Mouse (Mus musculus) kidney, embryonic 14.5 days (tissue): Measurements from ENCODE around the gene Pramel6. TPM values are rescaled to one million over a fixed set of nuclear protein-coding genes. Genes with fewer than 3 reads are reported as not detected.
"Not testable (repeated sequence)": the region's sequence is repeated elsewhere in the genome, so short reads cannot be mapped to it uniquely, and the experiment has no call there.

Source experiments
- ATAC-seq: fragments of 200-750 bp; cut with Nextera tagmentation; 2 replicates; pipeline ENCODE4 v1.8.0; 2017; ENCODE audit warnings: moderate number of reproducible peaks, mild to moderate bottlenecking, moderate TSS enrichment, moderate library complexity; ENCODE audit not compliant: low FRiP score, low TSS enrichment
- H3K27ac ChIP-seq: fragments of 300-500 bp; sonication (generic); 2 replicates; pipeline ENCODE4 v1.5.1; 2014; ENCODE audit warnings: low read depth, mild to moderate bottlenecking, low read length, moderate library complexity, mixed read lengths
- H3K27me3 ChIP-seq: fragments of 300-500 bp; sonication (generic); 2 replicates; pipeline ENCODE4 v1.6.1; 2014; ENCODE audit warnings: mild to moderate bottlenecking, low read length; ENCODE audit not compliant: control insufficient read depth, insufficient read depth
- H3K36me3 ChIP-seq: fragments of 300-500 bp; sonication (generic); 2 replicates; pipeline ENCODE4 v1.6.1; 2014; ENCODE audit warnings: low read length, mixed read lengths; ENCODE audit not compliant: control insufficient read depth, insufficient read depth
- H3K4me1 ChIP-seq: fragments of 300-500 bp; sonication (generic); 2 replicates; pipeline ENCODE4 v1.6.1; 2014; ENCODE audit warnings: low read length, mixed read lengths; ENCODE audit not compliant: control insufficient read depth, insufficient read depth
- H3K4me2 ChIP-seq: fragments of 300-500 bp; sonication (generic); replicated peaks from 2 replicates; pipeline ENCODE4 v1.6.1; 2014; ENCODE audit warnings: low read depth, mild to moderate bottlenecking, low read length
- H3K4me3 ChIP-seq: fragments of 300-500 bp; sonication (generic); 2 replicates; pipeline ENCODE4 v1.5.1; 2014; ENCODE audit warnings: mild to moderate bottlenecking, low read length
- H3K9ac ChIP-seq: fragments of 300-500 bp; sonication (generic); 2 replicates; pipeline ENCODE4 v1.6.1; 2014; ENCODE audit warnings: low read depth, mild to moderate bottlenecking, low read length, moderate library complexity
- H3K9me3 ChIP-seq: fragments of 300-500 bp; sonication (generic); 2 replicates; pipeline ENCODE4 v1.6.1; 2016; ENCODE audit warnings: low read length; ENCODE audit not compliant: control insufficient read depth
- WGBS: fragments of 180-500 bp; shearing (Covaris S2); extraction: QIAGEN DNeasy Blood & Tissue Kit; methylation state at CpG from one replicate; pipeline ENCODE4 v1.1.7; 2014; 5-methylcytosine and 5-hydroxymethylcytosine counted together
- polyA plus RNA-seq: library from polyadenylated mRNA; unstranded; fragments of >200 nt; fragmentation: Nextera tagmentation; extraction: Ambion mirVana; gene quantifications from 2 replicates; pipeline ENCODE4 v1.2.1, GENCODE M21; 2014

Pramel6 gene
- polyA plus RNA-seq: not detected in 2 replicates

DNA sequence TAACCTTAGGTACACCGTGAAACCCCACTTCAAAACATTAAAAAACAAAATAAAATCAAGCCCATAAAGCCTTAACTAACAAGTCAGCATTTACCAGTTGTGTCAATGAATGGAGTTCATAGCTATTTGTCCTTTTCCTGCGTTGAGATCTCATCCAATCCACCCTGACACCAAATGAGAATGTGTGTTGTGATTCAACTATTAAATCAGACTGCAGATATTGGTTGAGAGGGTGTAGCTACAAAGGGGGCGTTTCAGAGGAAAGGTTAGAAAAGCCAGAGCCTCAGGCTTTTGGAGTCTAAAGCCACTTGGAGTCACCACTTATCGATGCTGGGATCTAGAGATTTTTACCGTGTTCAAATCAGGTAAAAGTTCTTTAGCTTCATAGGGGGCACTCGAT lies at the start of gene Pramel6:
Gene Pramel6, plus strand, starts transcription at position 301 of the 400 bp plus-strand sequence.
- H3K9ac ChIP-seq: no peak within 1 kb of the TSS
- H3K4me3 ChIP-seq: no peak within 1 kb of the TSS
- H3K4me1 ChIP-seq: no peaks in the 10 kb centered on the region
- ATAC-seq: no peak
- H3K4me2 ChIP-seq: no peak within 1 kb of the TSS
- no peaks in the 10 kb centered on the region for H3K27me3 ChIP-seq
- no peak within 1 kb of the TSS for H3K27ac ChIP-seq
- H3K9me3 ChIP-seq: no peaks in the 10 kb centered on the region
- WGBS: 86% methylated on average over 6 of the region's 6 CpGs
- no peaks in the 10 kb centered on the region for H3K36me3 ChIP-seq

DNA sequence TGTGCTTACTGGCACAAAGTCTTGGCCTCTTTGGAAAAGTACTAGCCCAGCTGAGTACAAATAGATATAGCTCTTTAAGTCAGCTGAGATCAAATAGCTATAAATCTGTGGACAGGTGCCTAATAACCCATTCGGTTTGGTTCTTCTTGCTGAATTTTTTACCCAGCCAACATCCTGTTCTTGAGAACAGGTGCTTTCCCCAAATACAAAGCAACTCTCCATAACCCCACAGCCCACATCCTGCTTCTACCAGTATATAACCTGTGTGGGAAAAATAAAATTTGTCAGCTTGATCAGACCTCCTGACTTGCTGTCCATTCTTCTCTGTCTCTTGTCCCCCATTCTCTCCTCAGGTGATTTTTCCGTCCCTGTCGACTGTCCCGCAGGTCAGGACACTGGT lies 44.6 kb upstream of the Pramel6 start:
- H3K36me3 ChIP-seq: no peaks in the 10 kb centered on the region
- H3K9me3 ChIP-seq: no peaks in the 10 kb centered on the region
- H3K27ac ChIP-seq: no peak overlapping the region
- H3K9ac ChIP-seq: no peak overlapping the region
- ATAC-seq: no peak
- 93% methylated on average over 4 of the region's 4 CpGs for WGBS
- no peaks in the 10 kb centered on the region for H3K27me3 ChIP-seq
- H3K4me2 ChIP-seq: no peak overlapping the region
- no peak overlapping the region for H3K4me3 ChIP-seq
- H3K4me1 ChIP-seq: no peaks in the 10 kb centered on the region

DNA sequence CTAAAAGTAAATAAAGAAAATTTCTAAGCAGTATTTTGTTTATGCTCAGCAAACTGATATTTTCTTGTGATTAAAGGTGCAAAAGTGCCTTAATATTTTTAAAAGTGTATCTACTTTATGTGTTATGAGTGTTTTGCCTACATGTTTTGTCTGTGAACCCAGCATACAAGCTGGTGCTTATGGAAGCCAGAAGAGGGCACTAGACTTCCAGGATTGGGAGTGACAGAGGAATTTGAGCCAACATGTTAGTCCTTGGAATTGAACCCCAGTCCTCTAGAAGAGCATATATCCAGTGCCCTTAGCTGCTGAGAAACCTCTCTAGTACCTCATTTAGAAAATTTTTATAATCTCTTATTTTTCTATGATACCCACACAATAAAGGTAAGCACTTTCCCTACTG lies 26.2 kb upstream of the Pramel6 start:
- Histone ChIP-seq H3K4me1 (no peaks in the 10 kb centered on the region), H3K27ac (no peak overlapping the region), H3K4me3 (no peak overlapping the region), H3K36me3 (no peaks in the 10 kb centered on the region), H3K4me2 (no peak overlapping the region), H3K9me3 (no peaks in the 10 kb centered on the region), H3K27me3 (no peaks in the 10 kb centered on the region), H3K9ac (no peak overlapping the region)
- no peak for ATAC-seq

DNA sequence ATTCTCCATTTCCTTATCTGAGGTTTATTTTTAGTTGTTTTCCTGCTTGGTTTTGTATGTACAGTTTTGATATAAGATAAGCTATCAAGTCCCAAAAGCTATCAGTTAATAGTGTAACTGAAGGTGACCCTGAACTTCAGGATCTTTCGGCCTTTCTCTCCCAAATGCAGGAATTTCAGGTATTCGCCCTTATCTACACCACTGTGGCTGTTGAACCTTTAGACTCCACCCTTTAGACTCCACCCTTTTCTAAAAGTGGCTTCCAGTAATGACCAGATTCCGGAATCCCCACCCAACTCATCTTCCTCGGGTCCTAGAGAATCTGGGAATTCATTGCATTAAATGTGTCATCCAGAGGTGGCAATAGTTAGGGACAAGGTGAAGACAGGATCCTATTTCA lies 25.2 kb upstream of the Pramel6 start:
- H3K4me2 ChIP-seq: no peak overlapping the region
- H3K9me3 ChIP-seq: no peaks in the 10 kb centered on the region
- WGBS: 84% methylated on average over 4 of the region's 4 CpGs
- no peaks in the 10 kb centered on the region for H3K36me3 ChIP-seq
- H3K4me1 ChIP-seq: no peaks in the 10 kb centered on the region
- H3K4me3 ChIP-seq: no peak overlapping the region
- H3K27ac ChIP-seq: no peak overlapping the region
- no peaks in the 10 kb centered on the region for H3K27me3 ChIP-seq
- H3K9ac ChIP-seq: no peak overlapping the region
- no peak for ATAC-seq

DNA sequence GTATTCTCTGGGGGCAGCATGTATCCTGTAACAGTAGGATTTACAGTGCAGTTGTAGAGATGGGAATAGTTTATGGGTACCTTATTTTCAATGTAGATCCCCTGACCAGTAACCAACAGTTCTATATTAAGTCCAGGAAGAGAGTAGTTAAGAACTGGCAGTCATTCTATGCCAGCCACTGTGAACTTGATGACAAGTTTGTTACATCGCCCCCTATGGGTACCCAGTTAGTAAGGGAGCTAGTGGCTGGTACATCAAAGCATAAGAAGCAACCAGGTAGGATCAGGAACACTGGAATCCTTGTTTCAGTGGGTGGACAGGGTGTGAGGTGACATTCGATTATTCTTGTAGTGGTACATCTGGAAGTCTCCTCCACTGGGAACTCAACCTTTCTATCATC lies 24.1 kb upstream of the Pramel6 start:
- Histone ChIP-seq H3K4me1 (no peaks in the 10 kb centered on the region), H3K9me3 (no peaks in the 10 kb centered on the region), H3K36me3 (no peaks in the 10 kb centered on the region), H3K4me2 (no peak overlapping the region), H3K27ac (no peak overlapping the region), H3K27me3 (no peaks in the 10 kb centered on the region), H3K4me3 (no peak overlapping the region), H3K9ac (no peak overlapping the region)
- ATAC-seq: no peak
- WGBS: 73% methylated on average over 2 of the region's 2 CpGs

DNA sequence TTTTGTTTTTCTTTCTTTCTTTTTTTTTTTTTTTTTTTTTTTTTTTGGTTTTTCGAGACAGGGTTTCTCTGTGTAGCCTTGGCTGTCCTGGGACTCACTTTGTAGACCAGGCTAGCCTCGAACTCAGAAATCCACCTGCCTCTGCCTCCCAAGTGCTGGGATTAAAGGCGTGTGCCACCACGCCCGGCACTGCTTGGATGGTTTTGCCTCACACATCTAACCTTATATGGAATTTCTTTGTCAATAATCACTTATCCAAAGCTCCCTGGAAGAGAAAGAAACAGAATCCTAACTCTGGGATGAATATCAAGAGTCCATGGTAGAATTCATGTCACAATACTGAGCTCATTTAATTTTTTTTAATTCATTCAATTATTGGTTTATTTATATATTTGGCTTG lies 9.4 kb upstream of the Pramel6 start, which contains the start of gene Pramel7:
Gene Pramel7, minus strand, starts transcription at position 101 of the 400 bp plus-strand sequence.
- not testable (repeated sequence) for H3K36me3 ChIP-seq, H3K4me2 ChIP-seq, H3K27ac ChIP-seq, H3K4me1 ChIP-seq, ATAC-seq, H3K9me3 ChIP-seq, H3K27me3 ChIP-seq, H3K4me3 ChIP-seq, H3K9ac ChIP-seq
- 86% methylated on average over 4 of the region's 5 CpGs for WGBS

DNA sequence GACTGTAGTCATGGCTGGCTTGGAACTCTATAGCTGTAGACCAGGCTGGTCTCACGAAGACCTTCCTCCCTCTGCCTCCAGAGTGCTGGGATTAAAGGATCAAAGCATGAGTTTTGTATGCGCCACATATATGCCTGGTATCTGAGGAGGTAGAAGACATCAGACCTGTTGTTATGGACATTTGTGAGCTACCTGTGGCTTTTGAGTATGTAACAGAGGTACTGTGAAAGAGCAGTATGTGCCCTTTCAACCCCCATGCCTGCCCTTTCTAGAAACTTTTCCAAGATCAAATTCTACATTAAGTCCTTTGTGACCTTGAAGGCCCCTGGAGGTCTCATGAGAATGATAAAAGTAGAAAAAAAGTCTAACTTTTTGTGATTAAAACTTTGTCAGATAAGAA lies 8.7 kb downstream of the Pramel6 start:
- no peak overlapping the region for H3K9ac ChIP-seq
- no peak for ATAC-seq
- H3K4me2 ChIP-seq: no peak overlapping the region
- no peaks in the 10 kb centered on the region for H3K9me3 ChIP-seq
- no peak overlapping the region for H3K4me3 ChIP-seq
- WGBS: 95% methylated on average over 2 of the region's 2 CpGs
- no peak overlapping the region for H3K27ac ChIP-seq
- H3K36me3 ChIP-seq: no peaks in the 10 kb centered on the region
- no peaks in the 10 kb centered on the region for H3K4me1 ChIP-seq
- H3K27me3 ChIP-seq: no peaks in the 10 kb centered on the region

DNA sequence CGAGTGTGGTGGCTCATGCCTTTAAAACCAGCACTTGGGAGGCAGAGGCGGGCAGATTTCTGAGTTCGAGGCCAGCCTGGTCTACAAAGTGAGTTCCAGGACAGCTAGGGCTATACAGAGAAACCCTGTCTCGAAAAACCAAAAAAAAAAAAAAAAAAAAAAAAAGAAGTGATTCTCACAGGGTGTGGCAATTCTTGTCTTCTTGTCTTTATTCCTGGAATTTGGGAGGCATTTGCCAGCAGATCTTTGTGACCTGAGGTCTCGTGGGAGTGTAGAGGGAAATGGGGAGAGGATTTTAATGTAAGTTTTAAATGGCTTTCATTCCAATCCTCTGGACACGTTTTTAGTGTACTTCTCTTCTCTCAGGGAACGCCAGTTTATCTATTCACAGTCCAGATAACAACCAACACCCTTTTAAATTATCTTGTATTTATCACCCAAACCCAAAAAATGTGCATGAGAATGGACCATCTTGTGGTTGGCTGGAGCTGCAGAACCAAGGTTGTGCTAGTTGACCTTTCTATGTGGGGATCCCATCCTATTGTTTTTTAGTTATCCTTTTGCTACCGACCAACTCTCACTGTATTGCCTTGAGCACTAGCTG lies 9.2 kb downstream of the Pramel6 start:
- Histone ChIP-seq H3K9ac (no peak overlapping the region), H3K4me2 (no peak overlapping the region), H3K9me3 (no peaks in the 10 kb centered on the region), H3K36me3 (no peaks in the 10 kb centered on the region), H3K27ac (no peak overlapping the region), H3K4me1 (no peaks in the 10 kb centered on the region), H3K27me3 (no peaks in the 10 kb centered on the region), H3K4me3 (no peak overlapping the region)
- 80% methylated on average over 7 of the region's 8 CpGs for WGBS
- ATAC-seq: no peak

DNA sequence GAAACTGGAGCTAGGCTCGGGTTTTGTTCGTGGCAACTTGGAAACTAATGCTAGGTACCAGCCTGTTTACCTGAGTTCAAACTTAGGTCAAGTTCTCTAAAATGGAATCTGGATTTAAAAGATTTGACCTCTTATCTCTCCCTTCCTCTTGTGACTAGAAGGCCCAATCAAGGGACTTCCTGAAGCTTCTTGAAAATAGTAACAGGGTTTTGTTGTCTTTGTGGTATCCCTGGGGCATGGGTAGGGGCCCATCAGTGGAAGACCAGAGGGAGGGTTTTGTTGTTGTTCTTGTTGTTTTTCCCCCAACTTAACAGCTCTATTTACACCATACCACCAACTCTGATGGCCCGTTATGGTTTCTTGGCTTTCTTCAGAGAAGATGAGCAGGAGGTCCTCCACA lies 10.2 kb downstream of the Pramel6 start:
- Histone ChIP-seq H3K27me3 (no peaks in the 10 kb centered on the region), H3K4me1 (no peaks in the 10 kb centered on the region), H3K4me3 (no peak overlapping the region), H3K4me2 (no peak overlapping the region), H3K9me3 (no peaks in the 10 kb centered on the region), H3K27ac (no peak overlapping the region), H3K36me3 (no peaks in the 10 kb centered on the region), H3K9ac (no peak overlapping the region)
- WGBS: 82% methylated on average over 3 of the region's 3 CpGs
- ATAC-seq: no peak
